Mouse (Mus musculus) heart, embryonic 16.5 days (tissue): Measurements from ENCODE around the gene AC124108.1. TPM values are rescaled to one million over a fixed set of nuclear protein-coding genes. Genes with fewer than 3 reads are reported as not detected.

Experiments
- ATAC-seq: fragments of 200-750 bp; cut with Nextera tagmentation; replicated peaks from 2 replicates; pipeline ENCODE4 v1.8.0; 2017; ENCODE audit warnings: moderate number of reproducible peaks; ENCODE audit not compliant: insufficient read depth, low FRiP score; ENCODE audit errors: extremely low read depth
- H3K27ac ChIP-seq: fragments of 300-500 bp; sonication (generic); 2 replicates; pipeline ENCODE4 v1.5.1; 2014; ENCODE audit warnings: mild to moderate bottlenecking, low read length, control low read depth, moderate library complexity
- H3K27me3 ChIP-seq: fragments of 300-500 bp; sonication (generic); 2 replicates; pipeline ENCODE4 v1.6.1; 2014; ENCODE audit warnings: low read length, mixed read lengths; ENCODE audit not compliant: control insufficient read depth, insufficient read depth
- H3K36me3 ChIP-seq: fragments of 300-500 bp; sonication (generic); 2 replicates; pipeline ENCODE4 v1.6.1; 2014; ENCODE audit not compliant: control insufficient read depth, insufficient read depth
- H3K4me1 ChIP-seq: fragments of 300-500 bp; sonication (generic); 2 replicates; pipeline ENCODE4 v1.6.1; 2014; ENCODE audit warnings: low read length, mixed read lengths; ENCODE audit not compliant: control insufficient read depth, insufficient read depth
- H3K4me2 ChIP-seq: fragments of 300-500 bp; sonication (generic); 2 replicates; pipeline ENCODE4 v1.6.1; 2014; ENCODE audit warnings: low read depth, mild to moderate bottlenecking, control low read depth, low read length
- H3K4me3 ChIP-seq: fragments of 300-500 bp; sonication (generic); 2 replicates; pipeline ENCODE4 v1.5.1; 2014; ENCODE audit warnings: mild to moderate bottlenecking, control low read depth, low read length
- H3K9ac ChIP-seq: fragments of 300-500 bp; sonication (generic); 2 replicates; pipeline ENCODE4 v1.6.1; 2014; ENCODE audit warnings: low read length, control low read depth
- H3K9me3 ChIP-seq: fragments of 300-500 bp; sonication (generic); replicated peaks from 2 replicates; pipeline ENCODE4 v1.6.1; 2016; ENCODE audit warnings: low read length; ENCODE audit not compliant: control insufficient read depth
- WGBS: fragments of 180-500 bp; shearing (Covaris S2); extraction: QIAGEN DNeasy Blood & Tissue Kit; methylation state at CpG from one replicate; pipeline ENCODE4 v1.1.7; 2014; 5-methylcytosine and 5-hydroxymethylcytosine counted together
- polyA plus RNA-seq: library from polyadenylated mRNA; unstranded; fragments of >200 nt; fragmentation: Nextera tagmentation; extraction: Ambion mirVana; gene quantifications from 2 replicates; pipeline ENCODE4 v1.2.1, GENCODE M21; 2015

The AC124108.1 gene
- polyA plus RNA-seq, 1 experiment from 2014 or later, result not detected

DNA sequence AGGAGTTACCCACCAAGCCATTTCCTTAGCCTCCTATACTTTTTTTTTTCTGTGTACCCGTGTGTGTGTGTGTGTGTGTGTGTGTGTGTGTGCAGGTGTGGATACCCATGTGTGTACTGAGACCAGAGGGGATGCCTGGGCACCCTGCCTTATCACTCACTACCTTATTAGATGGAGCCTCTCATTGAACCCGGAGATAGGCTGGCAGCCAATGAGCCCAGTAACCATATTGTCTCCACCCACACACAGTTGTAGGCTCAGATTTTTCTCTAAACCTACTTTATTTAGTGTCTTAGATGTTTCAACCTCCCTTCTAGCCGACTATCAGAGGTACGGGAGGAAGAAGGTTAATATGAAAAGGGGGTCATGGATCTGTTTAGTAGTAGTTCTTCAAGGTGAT is 5.0 kb upstream of the AC124108.1 start:
- Histone ChIP-seq H3K36me3 (no peaks in the 10 kb centered on the region), H3K4me3 (no peak overlapping the region), H3K27ac (no peak overlapping the region), H3K9me3 (no peaks in the 10 kb centered on the region), H3K4me2 (no peak overlapping the region), H3K27me3 (peaks cover 54% of the 10 kb centered on the region), H3K4me1 (peaks cover 11% of the 10 kb centered on the region), H3K9ac (no peak overlapping the region)
- 74% methylated on average over 4 of the region's 4 CpGs for WGBS
- no peak for ATAC-seq

DNA sequence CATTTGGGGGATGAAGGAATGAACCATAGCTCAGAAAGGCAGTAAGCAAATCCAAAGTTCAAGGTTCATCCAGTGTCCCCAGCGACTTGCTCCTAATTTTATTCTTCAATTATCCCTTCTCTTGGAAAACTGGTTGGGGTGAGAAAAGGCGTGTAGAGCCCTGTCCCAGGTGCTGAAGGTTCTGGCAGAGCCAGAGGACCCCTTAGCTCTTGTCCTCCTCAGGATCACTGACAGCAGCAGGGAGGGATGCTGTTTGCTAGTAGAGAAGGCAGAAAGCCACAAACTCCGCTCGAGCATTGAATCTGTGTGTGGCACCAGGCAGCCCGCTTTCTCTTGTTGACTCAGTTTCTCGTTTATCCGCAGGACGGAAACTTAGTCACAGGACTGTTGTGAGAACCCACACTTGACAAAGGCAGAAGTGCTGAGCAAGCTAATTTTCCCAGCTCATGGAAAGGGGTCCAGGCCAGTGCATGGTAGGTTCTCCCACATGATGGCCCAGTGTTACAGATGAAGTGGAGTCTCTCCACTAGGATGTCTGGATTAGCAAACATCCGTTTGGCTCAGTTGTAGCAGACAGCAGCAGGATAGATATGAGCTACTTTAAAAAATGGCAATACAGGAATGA is 2.7 kb upstream of the AC124108.1 start:
- no peak for ATAC-seq
- peaks cover 11% of the 10 kb centered on the region for H3K4me1 ChIP-seq
- H3K9ac ChIP-seq, result no peak overlapping the region
- WGBS, result 28% methylated on average over 9 of the region's 9 CpGs
- no peak overlapping the region for H3K4me3 ChIP-seq
- no peak overlapping the region for H3K27ac ChIP-seq
- no peak overlapping the region for H3K4me2 ChIP-seq
- peaks cover 72% of the 10 kb centered on the region for H3K27me3 ChIP-seq
- no peaks in the 10 kb centered on the region for H3K9me3 ChIP-seq
- H3K36me3 ChIP-seq, result no peaks in the 10 kb centered on the region

DNA sequence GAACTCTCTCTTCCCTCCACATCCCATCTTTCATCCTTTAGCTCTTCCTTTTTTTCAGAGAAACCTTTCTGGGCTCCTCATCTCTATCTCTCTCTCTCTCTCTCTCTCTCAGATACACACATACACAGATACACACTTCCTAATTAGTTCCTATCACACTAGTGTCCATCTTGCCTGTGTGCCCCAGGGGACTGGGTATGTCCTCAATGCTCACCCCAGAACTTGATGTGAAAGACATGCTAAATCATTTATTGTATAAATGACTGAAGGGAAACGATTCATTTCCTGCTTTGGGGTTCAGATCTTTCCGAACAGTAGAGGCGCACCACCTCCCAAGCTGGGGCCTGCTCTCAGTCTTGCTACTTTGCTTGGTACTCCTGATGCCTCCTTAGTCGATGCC is 2.0 kb upstream of the AC124108.1 start:
- Histone ChIP-seq H3K36me3 (no peaks in the 10 kb centered on the region), H3K4me2 (no peak overlapping the region), H3K4me1 (peaks cover 11% of the 10 kb centered on the region), H3K9ac (no peak overlapping the region), H3K27ac (no peak overlapping the region), H3K9me3 (no peaks in the 10 kb centered on the region), H3K27me3 (peaks cover 78% of the 10 kb centered on the region), H3K4me3 (no peak overlapping the region)
- WGBS, result 47% methylated on average over 4 of the region's 4 CpGs
- ATAC-seq, result no peak

DNA sequence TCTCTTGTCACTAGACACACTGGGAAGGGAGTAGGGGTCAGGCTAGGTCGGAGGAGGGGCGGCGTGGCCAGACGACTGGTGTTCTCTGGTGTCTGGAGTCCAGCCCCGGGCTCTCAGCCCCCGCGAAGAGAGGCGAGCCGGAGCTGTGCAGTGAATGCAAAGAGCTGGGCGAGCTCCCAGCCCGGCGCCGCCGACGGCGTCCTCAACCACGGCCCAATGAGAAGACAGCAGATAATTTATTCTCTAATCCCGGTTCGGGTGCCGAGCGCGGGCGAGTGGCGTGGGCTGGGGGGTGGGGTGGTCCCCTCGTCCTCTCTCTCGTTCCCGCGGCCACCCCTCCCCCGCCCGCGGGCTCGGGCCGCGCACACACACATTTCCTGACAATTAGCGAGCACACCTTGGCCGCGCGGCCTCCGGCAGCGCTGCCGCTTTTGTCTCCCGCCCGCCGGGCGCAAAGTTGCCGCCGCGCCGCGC is 1.2 kb upstream of the AC124108.1 start:
- H3K4me2 ChIP-seq, result peak overlapping the region; percentile 96
- no peak for ATAC-seq
- H3K9me3 ChIP-seq, result no peaks in the 10 kb centered on the region
- H3K27ac ChIP-seq, result no peak overlapping the region
- WGBS, result under 1% methylated on average over 48 of the region's 50 CpGs
- peaks cover 82% of the 10 kb centered on the region for H3K27me3 ChIP-seq
- no peaks in the 10 kb centered on the region for H3K36me3 ChIP-seq
- peak overlapping the region; percentile 54 for H3K4me3 ChIP-seq
- H3K4me1 ChIP-seq, result peaks cover 11% of the 10 kb centered on the region
- peak overlapping the region; percentile 31; the same call in 1 of the 2 replicates for H3K9ac ChIP-seq

DNA sequence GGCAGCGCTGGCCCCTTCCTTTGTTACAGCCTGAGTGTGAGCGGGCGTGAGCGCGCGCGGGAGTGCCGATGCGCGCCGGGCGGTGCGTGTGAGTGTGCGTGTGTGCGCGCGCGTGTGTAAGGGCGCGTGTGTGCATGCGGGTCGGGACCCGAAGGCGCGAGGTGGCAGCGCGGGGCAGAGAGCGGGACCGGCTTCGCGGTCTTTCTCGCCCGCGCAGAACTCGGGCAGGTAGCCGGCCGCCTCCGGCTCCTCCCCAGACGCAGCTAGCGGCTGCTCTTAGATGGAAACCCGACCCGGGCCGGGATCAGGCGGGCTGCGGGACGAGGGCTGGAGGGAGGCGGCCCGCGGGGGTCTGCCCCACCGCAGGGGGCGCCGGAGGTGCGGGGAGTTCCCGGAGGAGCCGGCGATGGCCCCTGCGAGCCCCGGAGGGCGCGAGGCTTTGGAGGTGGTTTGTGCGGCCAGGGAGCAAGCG is 600 bp upstream of the AC124108.1 start:
- no peak overlapping the region for H3K27ac ChIP-seq
- H3K36me3 ChIP-seq, result no peaks in the 10 kb centered on the region
- H3K9me3 ChIP-seq, result no peaks in the 10 kb centered on the region
- peak overlapping the region; percentile 54 for H3K4me3 ChIP-seq
- peaks cover 11% of the 10 kb centered on the region for H3K4me1 ChIP-seq
- WGBS, result under 1% methylated on average over 62 of the region's 62 CpGs
- H3K9ac ChIP-seq, result peak overlapping the region; percentile 31
- ATAC-seq, result no peak
- H3K4me2 ChIP-seq, result peak overlapping the region; percentile 96
- peaks cover 87% of the 10 kb centered on the region for H3K27me3 ChIP-seq

DNA sequence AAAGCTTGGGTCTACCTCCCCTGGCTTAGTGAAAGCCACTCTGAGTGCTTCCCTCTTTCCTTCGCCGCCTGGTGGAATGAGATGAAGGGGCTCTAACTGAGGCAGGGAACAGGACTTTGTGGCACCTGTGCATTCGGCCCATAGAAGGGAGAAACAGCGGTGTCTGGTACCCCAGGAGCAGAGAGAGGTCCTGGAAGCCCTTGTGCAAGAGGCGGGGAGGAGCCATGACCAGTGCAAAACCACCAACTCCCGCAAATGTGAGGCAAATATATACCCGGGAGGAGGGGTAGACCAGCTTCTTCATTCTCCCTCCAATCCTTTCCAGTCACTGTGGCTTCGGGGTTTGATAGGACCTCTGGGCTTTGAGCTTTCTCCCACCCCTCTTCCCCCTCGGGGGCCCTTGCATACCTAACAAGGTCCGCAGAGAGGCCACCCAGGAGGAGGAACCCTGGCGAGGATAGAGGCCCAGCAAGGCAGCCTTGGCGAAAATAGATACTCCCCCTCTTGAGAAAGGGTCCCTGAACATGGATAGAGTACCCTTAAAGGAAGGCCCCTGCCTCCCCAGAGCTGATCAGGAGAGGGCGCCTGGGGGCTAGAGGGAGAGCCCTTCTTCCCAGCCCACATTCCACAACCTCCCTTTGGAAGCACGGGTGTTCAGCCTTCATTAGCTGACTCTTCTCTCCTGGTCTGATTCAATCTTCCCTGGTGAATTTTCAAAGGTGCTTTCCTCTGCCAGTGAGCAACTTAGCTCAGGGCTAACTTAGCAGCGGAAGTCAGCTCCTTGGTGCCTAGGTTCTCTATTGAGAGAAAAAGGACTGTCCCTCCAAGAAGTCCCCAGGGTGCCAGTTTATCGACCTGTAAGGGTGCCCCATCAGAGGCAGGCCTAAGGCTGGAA is 776 bp downstream of the AC124108.1 start:
- WGBS, result 10% methylated on average over 16 of the region's 16 CpGs
- no peaks in the 10 kb centered on the region for H3K9me3 ChIP-seq
- ATAC-seq, result no peak
- H3K4me2 ChIP-seq, result peak overlapping the region; percentile 5; the same call in 1 of the 2 replicates
- H3K36me3 ChIP-seq, result no peaks in the 10 kb centered on the region
- H3K4me1 ChIP-seq, result peaks cover 11% of the 10 kb centered on the region
- no peak overlapping the region for H3K9ac ChIP-seq
- H3K27ac ChIP-seq, result no peak overlapping the region
- peaks cover 83% of the 10 kb centered on the region for H3K27me3 ChIP-seq
- peak overlapping the region; percentile 54; the same call in 1 of the 2 replicates for H3K4me3 ChIP-seq

DNA sequence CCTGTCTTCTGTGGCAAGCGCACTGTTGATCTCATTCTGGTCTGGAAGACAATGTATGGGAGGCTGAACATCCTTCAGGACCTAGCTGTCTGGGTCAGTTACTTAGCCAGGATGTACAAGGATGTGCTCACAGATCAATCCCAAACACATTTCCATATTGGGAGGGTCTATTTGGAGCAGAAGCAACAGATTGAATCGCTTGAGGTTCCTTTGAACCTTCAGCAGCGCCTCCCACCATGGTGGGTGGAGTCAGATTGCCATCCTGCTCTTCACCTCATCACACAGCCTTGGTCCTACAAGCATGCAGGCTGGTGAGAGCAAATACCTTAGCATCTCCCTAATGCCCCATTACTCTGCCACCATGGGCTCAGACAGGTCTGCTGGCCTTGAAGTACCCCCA is 2.5 kb downstream of the AC124108.1 start:
- peaks cover 72% of the 10 kb centered on the region for H3K27me3 ChIP-seq
- 74% methylated on average over 3 of the region's 3 CpGs for WGBS
- no peak for ATAC-seq

DNA sequence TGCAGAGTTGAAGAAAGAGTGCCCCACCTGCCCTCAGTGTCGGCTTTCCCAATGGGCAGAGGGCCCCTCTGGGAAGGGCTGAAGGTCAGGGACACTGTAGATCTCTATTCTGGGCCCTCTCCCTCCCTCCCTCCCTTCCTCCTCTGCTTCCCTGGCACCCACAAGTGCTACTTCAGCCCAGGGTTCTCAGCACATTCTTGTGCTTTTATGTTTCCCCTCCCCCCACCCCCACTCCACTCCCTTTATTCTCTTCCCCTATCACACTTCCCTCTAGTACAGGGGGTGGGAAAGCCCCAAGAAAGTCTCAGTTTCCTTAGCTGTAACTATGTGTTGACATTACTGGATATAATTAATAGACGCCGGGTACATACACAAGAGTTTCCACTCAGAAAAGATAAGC is 3.4 kb downstream of the AC124108.1 start:
- no peak overlapping the region for H3K4me2 ChIP-seq
- no peak overlapping the region for H3K4me3 ChIP-seq
- H3K36me3 ChIP-seq, result no peaks in the 10 kb centered on the region
- H3K27me3 ChIP-seq, result peaks cover 70% of the 10 kb centered on the region
- whole genome bisulfite sequencing, result 27% methylated on average over 3 of the region's 3 CpGs
- H3K27ac ChIP-seq, result no peak overlapping the region
- peaks cover 11% of the 10 kb centered on the region for H3K4me1 ChIP-seq
- H3K9me3 ChIP-seq, result no peaks in the 10 kb centered on the region
- no peak for ATAC-seq
- no peak overlapping the region for H3K9ac ChIP-seq

More for the DNA sequence above, 2.5 kb downstream of the AC124108.1 start:
- no peak overlapping the region for H3K27ac ChIP-seq
- H3K4me3 ChIP-seq, result no peak overlapping the region
- peaks cover 11% of the 10 kb centered on the region for H3K4me1 ChIP-seq
- no peaks in the 10 kb centered on the region for H3K36me3 ChIP-seq
- no peak overlapping the region for H3K4me2 ChIP-seq
- H3K9ac ChIP-seq, result no peak overlapping the region
- H3K9me3 ChIP-seq, result no peaks in the 10 kb centered on the region

DNA sequence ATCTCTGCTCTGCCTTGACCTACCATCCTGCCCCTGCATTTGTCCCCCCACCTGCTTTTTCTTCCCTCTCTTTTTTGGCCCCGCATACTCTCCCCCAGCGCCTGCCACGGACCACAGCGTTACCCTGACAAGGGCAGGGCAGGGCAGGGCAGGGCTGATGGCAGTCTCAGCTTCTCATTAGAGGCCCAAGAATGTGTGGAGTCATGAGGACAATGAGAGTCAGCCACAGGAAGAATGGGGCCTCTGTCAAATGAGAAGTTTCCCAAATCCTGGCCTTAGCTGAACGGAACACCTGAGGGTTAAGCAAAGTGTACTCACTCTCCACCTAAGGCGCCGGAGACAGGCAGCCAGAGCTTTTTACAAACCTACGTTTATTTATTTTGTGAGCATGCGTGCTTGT is 3.8 kb downstream of the AC124108.1 start:
- H3K9me3 ChIP-seq, result no peaks in the 10 kb centered on the region
- H3K4me1 ChIP-seq, result peaks cover 14% of the 10 kb centered on the region
- H3K27ac ChIP-seq, result no peak overlapping the region
- no peak for ATAC-seq
- H3K9ac ChIP-seq, result no peak overlapping the region
- H3K36me3 ChIP-seq, result no peaks in the 10 kb centered on the region
- no peak overlapping the region for H3K4me2 ChIP-seq
- WGBS, result 59% methylated on average over 9 of the region's 9 CpGs
- peaks cover 69% of the 10 kb centered on the region for H3K27me3 ChIP-seq
- no peak overlapping the region for H3K4me3 ChIP-seq
